Mouse (Mus musculus): ENCODE measurements around the gene Cbln1.

- TF ChIP-seq CTCF (IDR thresholded peaks at IDR 0.05; ENCODE audit: extremely low read depth, insufficient read depth, insufficient read length, insufficient replicate concordance) = no peak
- no peak for TF ChIP-seq POLR2A (IDR thresholded peaks at IDR 0.05; ENCODE audit: low read depth, low read length)
These were observed 19.6 kb downstream of the Cbln1 start for GRCm38 (mm10) chr8:87452815-87453214.

All from spleen, adult 2 months (tissue).